Mouse (Mus musculus) spleen, embryonic (tissue): Measurements from ENCODE around the gene Arhgef18.

ENCODE experiments used
- CTCF ChIA-PET: fragments of 350-600 bp; sonication (Branson Sonifier 250); formaldehyde crosslinking; loops from one replicate; lab custom pipeline; 2022; lab: Charles Lee

Arhgef18 gene

GRCm38 (mm10) chr8:3394600-3394999, 1.8 kb downstream of the Arhgef18 start:
- CTCF ChIA-PET = interaction anchor here (0.6 kb wide), 1 partner anchor 167 kb away, joined by 3 read pairs; no protein-coding TSS in a partner anchor

- CTCF ChIA-PET = no interaction called here
These were observed 2.4 kb downstream of the Arhgef18 start for GRCm38 (mm10) chr8:3395246-3395645.

GRCm38 (mm10) chr8:3397597-3397996, 4.8 kb downstream of the Arhgef18 start:
- CTCF ChIA-PET = no interaction called here

GRCm38 (mm10) chr8:3400509-3400908, 7.7 kb downstream of the Arhgef18 start:
- CTCF ChIA-PET = no interaction called here

DNA sequence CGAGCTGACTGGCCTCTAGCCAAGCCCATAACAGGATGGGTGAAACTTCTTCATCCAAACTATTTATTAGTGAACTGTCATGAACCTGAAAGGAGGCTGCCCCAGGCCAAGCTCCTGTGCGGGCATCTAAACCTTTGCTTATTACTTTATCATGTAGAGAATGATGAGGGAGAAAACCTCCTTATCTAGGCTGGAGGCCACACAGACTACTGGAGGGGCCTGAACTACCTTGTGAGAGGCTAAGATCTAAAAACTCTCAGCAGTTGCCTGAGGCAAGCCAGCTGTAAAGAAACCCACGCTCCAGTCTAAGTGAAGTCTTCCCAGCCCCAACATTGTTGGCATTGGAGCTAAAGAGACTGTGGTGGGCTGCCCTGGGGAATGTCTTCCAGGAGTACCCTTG, 14.6 kb downstream of the Arhgef18 start:
- CTCF ChIA-PET = no interaction called here

GRCm38 (mm10) chr8:3411085-3411484, 18.3 kb downstream of the Arhgef18 start:
- CTCF ChIA-PET = interaction anchor here (0.6 kb wide), 1 partner anchor 39 kb away, joined by 3 read pairs; no protein-coding TSS in a partner anchor

DNA sequence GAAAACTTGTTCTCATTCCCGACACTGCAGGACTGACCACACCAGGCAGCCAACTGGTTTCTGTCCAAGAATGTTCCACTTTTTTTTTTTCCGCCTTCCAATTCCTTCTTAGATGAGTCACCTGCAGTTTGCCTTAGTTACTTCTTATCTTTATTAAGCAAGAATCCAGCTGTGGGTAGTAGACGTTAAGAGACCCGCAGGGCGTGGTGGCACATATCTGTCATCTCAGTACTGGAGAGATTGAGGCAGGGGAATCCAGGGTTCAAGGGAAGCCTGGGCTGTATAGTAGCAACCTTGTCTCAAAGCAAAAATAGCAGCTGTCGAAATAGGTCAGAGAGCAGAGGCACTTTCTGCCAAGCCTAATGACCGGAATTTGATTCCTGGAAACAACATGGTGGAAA, 19.1 kb downstream of the Arhgef18 start:
- CTCF ChIA-PET = no interaction called here

DNA sequence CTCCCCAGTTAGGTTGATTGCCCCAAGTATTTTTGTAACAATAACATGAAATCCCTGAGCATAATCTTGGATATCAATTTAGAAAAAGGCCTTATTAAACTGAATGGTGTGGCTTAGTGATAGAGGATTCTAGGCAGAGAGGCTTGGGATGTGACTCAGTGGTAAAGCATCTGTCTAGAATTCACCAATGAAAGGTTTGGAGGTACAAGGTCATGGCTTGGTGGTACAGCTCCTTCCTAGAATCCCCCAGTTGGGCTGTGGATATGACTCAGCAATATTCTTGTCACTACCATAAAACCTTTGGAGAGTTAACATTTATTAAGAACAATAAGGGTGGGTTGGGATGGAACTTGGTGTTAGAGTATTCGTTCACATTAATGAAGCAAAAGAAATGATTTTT, 20.0 kb downstream of the Arhgef18 start:
- CTCF ChIA-PET = no interaction called here

- CTCF ChIA-PET = no interaction called here
These were observed 21.9 kb downstream of the Arhgef18 start for GRCm38 (mm10) chr8:3414639-3415190.

DNA sequence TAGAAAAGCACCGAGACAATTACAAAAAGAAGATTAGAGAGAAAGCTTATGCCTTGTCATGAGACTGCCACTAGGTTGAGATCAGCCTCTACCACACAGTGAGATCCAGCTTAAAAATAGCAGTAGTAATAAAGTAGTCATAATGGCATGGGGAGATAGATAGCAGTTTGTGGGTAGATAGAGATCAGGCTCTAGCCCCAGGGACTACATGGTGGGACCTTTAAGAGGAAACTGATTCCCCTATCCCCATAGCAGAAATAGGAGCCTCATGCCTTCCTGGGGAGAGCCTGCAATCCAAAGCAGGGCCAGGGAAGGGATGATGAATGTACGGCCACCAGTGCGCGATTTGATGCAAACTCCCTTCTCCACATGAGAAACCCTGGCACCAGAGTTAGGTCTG, 22.5 kb downstream of the Arhgef18 start:
- CTCF ChIA-PET = no interaction called here

GRCm38 (mm10) chr8:3415661-3416060, 22.9 kb downstream of the Arhgef18 start:
- CTCF ChIA-PET = no interaction called here

- CTCF ChIA-PET = no interaction called here
These were observed 24.0 kb downstream of the Arhgef18 start for GRCm38 (mm10) chr8:3416846-3417245.

- CTCF ChIA-PET = no interaction called here
These were observed 24.6 kb downstream of the Arhgef18 start for GRCm38 (mm10) chr8:3417455-3417854.

- CTCF ChIA-PET = no interaction called here
These were observed 25.3 kb downstream of the Arhgef18 start for GRCm38 (mm10) chr8:3418101-3418500.

- CTCF ChIA-PET = no interaction called here
These were observed 27.4 kb downstream of the Arhgef18 start for GRCm38 (mm10) chr8:3420105-3420706.

DNA sequence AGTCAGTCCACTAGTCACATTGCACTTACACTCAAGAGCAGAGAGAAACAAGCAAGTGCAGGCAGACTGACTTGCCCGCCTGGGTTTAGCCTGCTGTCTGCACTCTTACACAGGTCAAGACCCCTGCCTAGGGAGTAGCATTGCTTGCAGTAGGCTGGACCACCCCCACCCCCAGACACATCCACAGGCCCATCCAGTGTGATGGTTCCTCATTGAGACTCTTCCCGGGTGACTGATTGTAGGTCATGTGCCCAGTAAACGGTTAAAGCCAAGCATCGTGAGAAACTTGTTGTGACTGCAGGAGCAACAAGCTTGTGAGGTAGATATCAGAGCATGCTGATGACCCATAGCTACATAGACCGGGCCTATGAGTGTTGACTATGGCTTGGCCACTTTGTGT, 28.7 kb downstream of the Arhgef18 start:
- CTCF ChIA-PET = interaction anchor here (0.6 kb wide), 1 partner anchor 51 kb away, joined by 5 read pairs; no protein-coding TSS in a partner anchor

DNA sequence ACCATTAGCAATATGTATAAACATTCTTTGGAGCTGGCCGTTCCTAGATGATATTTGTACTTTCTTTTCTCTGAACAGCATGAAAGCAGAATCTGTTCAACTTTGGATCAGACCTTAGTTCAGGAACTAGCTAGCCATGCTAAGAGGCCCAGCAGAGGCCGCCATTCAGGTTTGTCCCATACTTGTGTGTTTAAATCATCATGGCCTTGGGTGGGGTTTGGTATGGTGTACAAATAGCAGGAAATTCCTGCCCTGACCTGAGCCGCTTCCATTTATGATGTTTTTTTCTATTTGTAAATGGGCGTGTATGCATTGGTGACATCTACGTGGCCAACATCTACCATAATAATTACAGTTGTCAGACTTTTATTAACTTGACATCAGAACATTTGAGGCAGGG, 32.4 kb downstream of the Arhgef18 start:
- CTCF ChIA-PET = no interaction called here

GRCm38 (mm10) chr8:3426211-3426610, 33.4 kb downstream of the Arhgef18 start:
- CTCF ChIA-PET = no interaction called here

- CTCF ChIA-PET = interaction anchor here (0.8 kb wide), 1 partner anchor 15 kb away, joined by 3 read pairs; no protein-coding TSS in a partner anchor
These were observed 35.6 kb downstream of the Arhgef18 start for GRCm38 (mm10) chr8:3428426-3428825.

GRCm38 (mm10) chr8:3429966-3430365, 37.2 kb downstream of the Arhgef18 start:
- CTCF ChIA-PET = no interaction called here

GRCm38 (mm10) chr8:3431113-3431512, 38.3 kb downstream of the Arhgef18 start:
- CTCF ChIA-PET = no interaction called here

DNA sequence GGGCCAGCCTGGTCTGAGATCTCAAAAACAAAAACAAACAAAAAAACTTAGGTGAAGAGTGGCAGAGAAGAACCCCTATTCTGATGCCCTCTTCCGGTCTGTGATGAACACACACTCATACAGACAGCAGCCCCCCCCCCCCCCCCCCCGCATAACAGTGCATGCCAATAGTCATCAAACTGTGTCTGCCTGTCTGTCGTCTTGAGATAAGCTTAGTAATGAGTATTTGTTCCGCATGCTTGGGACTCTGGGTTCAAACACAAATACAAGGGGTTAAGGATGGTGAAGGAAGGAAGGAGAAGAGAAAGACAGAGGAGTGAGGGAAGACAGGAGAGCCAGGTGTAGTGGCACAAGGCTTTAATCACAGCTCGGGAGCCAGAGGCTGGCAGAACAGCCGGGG, 43.7 kb downstream of the Arhgef18 start:
- CTCF ChIA-PET = no interaction called here

DNA sequence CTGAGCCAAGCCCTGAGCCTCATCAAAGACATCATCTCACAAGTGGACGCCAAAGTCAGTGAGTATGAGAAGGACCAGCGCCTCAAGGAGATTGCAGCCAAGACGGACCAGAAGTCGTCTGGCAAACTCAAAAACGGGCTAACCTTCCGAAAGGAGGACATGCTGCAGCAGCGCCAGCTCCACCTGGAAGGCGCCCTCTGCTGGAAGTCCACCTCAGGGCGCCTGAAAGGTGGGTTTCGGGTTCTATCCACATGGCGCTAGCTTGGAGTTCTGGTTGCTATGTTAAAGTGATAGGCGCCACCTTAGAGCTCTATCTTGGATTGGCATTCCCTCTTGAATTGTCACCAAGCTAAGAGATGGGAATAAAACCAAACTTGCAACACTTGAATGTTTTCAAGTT, 46.7 kb downstream of the Arhgef18 start:
- CTCF ChIA-PET = interaction anchor here (0.9 kb wide), 1 partner anchor 16 kb away, joined by 3 read pairs; no protein-coding TSS in a partner anchor
